Mouse (Mus musculus) neutrophil, adult 59 days (primary cell): ENCODE data around the gene Cracr2b. TPM values are rescaled to one million over a fixed set of nuclear protein-coding genes. Genes with fewer than 3 reads are reported as not detected.

ENCODE experiments used
- total RNA-seq, 2 experiments: library from RNA; stranded (reverse); gene quantifications; 1 replicate in 1 of 2; 2 replicates in 1 of 2; pipeline ENCODE4 v1.2.4; 2023

Gene Cracr2b
- total RNA-seq = 1 to 10 TPM; 4.0 to 9.5 TPM

GRCm38 (mm10) chr7:141460391-141461113, at the start of gene Cracr2b:
Gene Cracr2b (plus strand): TSS chr7:141461094.

DNA sequence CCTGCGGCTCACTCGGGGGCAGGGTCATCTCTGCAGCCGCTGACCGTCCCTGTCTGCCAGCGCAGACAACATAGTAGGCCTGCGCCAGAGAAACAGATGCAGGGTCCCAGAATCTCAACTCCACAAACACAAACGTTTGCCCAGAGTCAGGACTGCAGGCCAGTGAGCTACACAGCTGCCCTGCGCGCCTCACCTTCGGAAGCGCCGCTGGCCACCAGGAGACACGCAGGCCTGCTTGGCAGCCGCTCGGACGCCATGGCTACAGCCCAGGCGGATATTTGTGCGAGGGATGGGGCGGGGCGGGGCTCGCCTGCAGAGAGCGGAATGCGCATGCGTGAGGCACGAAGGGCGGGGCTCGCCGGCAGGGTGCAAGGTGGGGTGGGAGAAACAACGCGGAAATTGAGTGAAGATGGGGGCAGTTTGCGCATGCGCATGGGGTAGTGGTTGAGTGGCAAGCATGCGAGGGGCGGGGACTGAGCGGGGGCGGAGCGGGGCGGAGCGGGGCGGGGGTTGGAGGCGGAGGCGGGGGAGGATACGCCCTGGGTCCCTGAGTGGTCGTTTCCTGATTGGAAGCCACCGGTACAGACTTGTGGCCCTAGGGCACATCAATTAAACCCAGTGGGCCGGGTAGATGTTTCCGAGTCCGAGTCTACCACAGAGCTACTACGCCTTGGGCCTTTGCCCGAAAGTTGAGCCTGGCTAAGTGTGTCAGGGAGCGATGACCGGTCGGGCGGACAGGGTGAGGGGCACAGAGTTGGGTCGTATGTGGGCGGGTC, 46.9 kb upstream of the Cracr2b start, which contains the start of gene Gatd1:
Gene Gatd1 (minus strand): TSS at position 328 of the 776 bp plus-strand sequence.

GRCm38 (mm10) chr7:141429310-141429709, 31.6 kb upstream of the Cracr2b start, which contains the start of gene Cend1:
Gene Cend1 (minus strand): TSS chr7:141429491.

GRCm38 (mm10) chr7:141437178-141438120, 23.4 kb upstream of the Cracr2b start, which contains the start of gene Slc25a22:
Gene Slc25a22 (minus strand): TSS chr7:141437892.

GRCm38 (mm10) chr7:141443828-141444237, 17.1 kb upstream of the Cracr2b start, which contains the start of gene Pidd1:
Gene Pidd1 (minus strand): TSS chr7:141444025.

GRCm38 (mm10) chr7:141447110-141447991, 13.5 kb upstream of the Cracr2b start, which contains the start of gene Rplp2:
Gene Rplp2 (plus strand): TSS chr7:141447370.

GRCm38 (mm10) chr7:141454967-141455551, 5.8 kb upstream of the Cracr2b start, which contains the start of gene Pnpla2:
Gene Pnpla2 (plus strand): TSS chr7:141455198.

DNA sequence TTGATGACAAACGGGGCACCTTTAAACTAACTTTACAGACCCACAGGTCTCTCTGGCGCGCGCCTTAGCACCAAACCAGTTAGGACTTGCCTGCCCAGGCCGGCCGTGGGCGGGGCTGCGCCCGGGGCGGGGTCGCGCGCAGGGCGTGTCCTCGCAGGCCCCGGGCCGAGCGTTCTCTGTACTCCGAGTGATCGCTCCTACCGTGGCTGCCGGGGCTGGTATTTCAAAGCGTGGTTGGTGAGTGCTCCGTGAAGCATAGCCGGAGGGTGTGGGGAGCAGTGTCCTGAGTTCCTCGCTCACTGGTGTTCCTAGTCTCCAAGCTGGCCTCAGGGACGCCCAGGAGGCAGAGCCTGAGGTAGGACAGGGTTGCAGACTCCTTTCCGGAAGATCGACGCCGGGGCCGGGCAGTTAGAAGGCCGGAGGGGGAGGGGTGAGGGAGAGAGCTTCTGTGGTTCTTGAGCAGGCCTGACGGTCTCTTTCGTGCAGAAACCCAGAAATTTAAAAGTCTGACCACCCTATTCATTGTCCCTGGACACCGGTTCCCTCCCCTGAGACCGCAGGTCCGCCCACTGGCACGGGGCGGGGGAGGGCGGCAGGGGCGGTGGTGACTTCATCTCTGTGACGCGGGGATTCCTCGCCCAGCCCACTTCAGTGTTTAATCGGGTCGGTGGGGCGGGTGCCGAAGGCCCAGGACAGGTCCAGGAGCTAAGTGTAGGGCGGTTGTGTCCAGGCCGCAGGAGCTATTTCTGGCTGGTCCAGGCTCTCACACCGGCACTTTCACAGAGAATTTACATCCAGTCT, 6.5 kb downstream of the Cracr2b start, which contains the start of gene Cd151:
Gene Cd151 (plus strand): TSS at position 163 of the 801 bp plus-strand sequence.

DNA sequence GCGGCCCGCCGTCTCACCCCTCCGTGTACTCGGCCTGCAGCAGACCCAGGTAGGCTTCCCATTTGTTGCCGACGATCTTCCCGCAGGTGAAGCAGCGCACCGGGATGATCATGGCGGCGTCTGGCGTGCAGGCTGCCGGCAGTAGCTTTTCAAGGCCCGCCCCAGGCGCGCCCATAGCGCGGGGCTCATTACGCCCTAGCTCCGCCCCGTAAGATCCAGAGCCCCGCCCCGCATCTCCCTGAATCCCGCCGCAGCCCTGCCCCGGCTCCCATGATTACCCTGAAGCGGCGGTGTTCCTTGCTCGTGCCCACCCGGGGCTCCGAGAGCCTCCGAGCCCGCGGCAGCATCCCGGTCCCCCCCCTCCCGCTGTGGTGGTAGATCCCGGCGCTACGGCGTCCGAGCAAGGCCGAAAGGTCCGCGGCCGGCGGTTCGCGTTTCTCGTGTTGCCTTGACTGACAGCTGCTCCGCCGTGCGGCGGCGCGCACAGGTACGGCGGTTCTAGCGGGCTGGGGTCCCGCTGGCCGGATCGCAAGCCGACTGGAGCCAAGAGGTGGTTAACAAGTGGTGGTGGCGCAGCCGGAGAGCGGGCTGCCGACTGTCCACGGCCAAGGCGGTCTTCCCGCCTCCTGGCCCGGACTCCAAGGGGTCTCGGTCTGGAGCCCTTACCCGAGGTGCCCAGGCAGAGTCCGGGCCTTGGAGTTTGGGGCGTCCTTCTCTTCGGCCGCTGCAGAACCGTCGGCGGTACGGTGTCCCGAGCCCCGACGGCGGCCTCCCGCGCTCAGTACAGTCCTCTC, 14.3 kb downstream of the Cracr2b start, which contains the start of the genes Polr2l and Tspan4:
Gene Polr2l (minus strand): TSS at position 122 of the 794 bp plus-strand sequence.
Gene Tspan4 (plus strand): TSS at position 230 of the 794 bp plus-strand sequence.

Other genes with a start within 250 kb of the Cracr2b start
- under 1 TPM; 0.18 to 0.22 TPM for gene Lmntd2, start 247.0 kb upstream of the Cracr2b start, total RNA-seq
- gene Rassf7, start 245.2 kb upstream of the Cracr2b start, total RNA-seq = 1 to 10 TPM; 4.0 to 5.0 TPM
- 10 to 100 TPM; 77.4 to 85.4 TPM for gene Phrf1, start 232.3 kb upstream of the Cracr2b start, total RNA-seq
- 10 to 100 TPM; 27.7 to 35.2 TPM for gene Irf7, start 194.6 kb upstream of the Cracr2b start, total RNA-seq
- not detected for gene Cdhr5, start 184.3 kb upstream of the Cracr2b start, total RNA-seq
- gene Sct, start 182.0 kb upstream of the Cracr2b start, total RNA-seq = not detected
- not detected for gene Drd4, start 169.1 kb upstream of the Cracr2b start, total RNA-seq
- gene Deaf1, start 133.4 kb upstream of the Cracr2b start, total RNA-seq = 10 to 100 TPM; 29.1 to 29.5 TPM
- gene Tmem80, start 133.4 kb upstream of the Cracr2b start, total RNA-seq = 10 to 100 TPM in 1 of 2 experiments, 1 to 10 TPM in 1; 9.5 to 10.8 TPM
- gene Eps8l2, start 122.2 kb upstream of the Cracr2b start, total RNA-seq = under 1 TPM in 1 of 2 experiments, not detected in 1; 0.78 TPM
- gene Taldo1, start 68.9 kb upstream of the Cracr2b start, total RNA-seq = 100 to 1,000 TPM; 737 to 741 TPM
- gene Gatd1, start 47.0 kb upstream of the Cracr2b start, total RNA-seq = 10 to 100 TPM; 19.7 to 19.9 TPM
- not detected for gene Cend1, start 31.6 kb upstream of the Cracr2b start, total RNA-seq
- gene Slc25a22, start 23.2 kb upstream of the Cracr2b start, total RNA-seq = 10 to 100 TPM; 14.0 to 16.2 TPM
- gene Pidd1, start 17.1 kb upstream of the Cracr2b start, total RNA-seq = 10 to 100 TPM in 1 of 2 experiments, 1 to 10 TPM in 1; 8.2 to 10.7 TPM
- gene Rplp2, start 13.7 kb upstream of the Cracr2b start, total RNA-seq = 100 to 1,000 TPM; 666 to 909 TPM
- gene Pnpla2, start 5.9 kb upstream of the Cracr2b start, total RNA-seq = 100 to 1,000 TPM in 1 of 2 experiments, 10 to 100 TPM in 1; 90.8 to 112 TPM
- gene Cd151, start 6.3 kb downstream of the Cracr2b start, total RNA-seq = 10 to 100 TPM; 12.0 to 15.6 TPM
- gene Polr2l, start 14.0 kb downstream of the Cracr2b start, total RNA-seq = 10 to 100 TPM in 1 of 2 experiments, 1 to 10 TPM in 1; 8.9 to 11.4 TPM
- gene Tspan4, start 14.1 kb downstream of the Cracr2b start, total RNA-seq = 1 to 10 TPM; 2.2 to 3.7 TPM
- 10 to 100 TPM; 14.7 to 26.4 TPM for gene Chid1, start 78.8 kb downstream of the Cracr2b start, total RNA-seq
- 10 to 100 TPM; 89.6 to 89.9 TPM for gene Ap2a2, start 101.1 kb downstream of the Cracr2b start, total RNA-seq
- gene Muc6, start 194.2 kb downstream of the Cracr2b start, total RNA-seq = under 1 TPM; 0.11 to 0.53 TPM
- under 1 TPM in 1 of 2 experiments, not detected in 1; 0.42 TPM for gene Muc2, start 229.2 kb downstream of the Cracr2b start, total RNA-seq